Mouse (Mus musculus) gastrocnemius, adult 2 months (tissue): ENCODE data around the gene Cep97. TPM values are rescaled to one million over a fixed set of nuclear protein-coding genes. Genes with fewer than 3 reads are reported as not detected.
"Not testable (repeated sequence)": the region's sequence is repeated elsewhere in the genome, so short reads cannot be mapped to it uniquely, and the experiment has no call there.

Experiments used
- DNase-seq: peaks from one replicate; pipeline ENCODE4 v3.0.0; 2022
- H3K27ac ChIP-seq: fragments of 200-600 bp; 2 replicates; pipeline ENCODE4 v1.8.1; 2022; ENCODE audit warnings: mild to moderate bottlenecking
- H3K4me3 ChIP-seq: fragments of 200-600 bp; 2 replicates; pipeline ENCODE4 v1.8.1; 2022; ENCODE audit warnings: mild to moderate bottlenecking, moderate library complexity
- CTCF ChIP-seq: fragments of 200-600 bp; IDR thresholded peaks from 2 replicates; pipeline ENCODE4 v1.8.1; 2022; ENCODE audit warnings: antibody characterized with exemption, mild to moderate bottlenecking, moderate library complexity
- intact Hi-C: fragments of 180-260 bp; cut with DNase I; formaldehyde crosslinking; loops from one replicate; pipeline ENCODE4 v1.15.1; 2025
- total RNA-seq, 2 experiments: library from RNA; stranded (reverse); gene quantifications; 2 replicates each; pipeline ENCODE4 v1.2.3; 2021

Gene Cep97
- total RNA-seq, 2 experiments from 2014 or later: 5.8 to 6.3 TPM

DNA sequence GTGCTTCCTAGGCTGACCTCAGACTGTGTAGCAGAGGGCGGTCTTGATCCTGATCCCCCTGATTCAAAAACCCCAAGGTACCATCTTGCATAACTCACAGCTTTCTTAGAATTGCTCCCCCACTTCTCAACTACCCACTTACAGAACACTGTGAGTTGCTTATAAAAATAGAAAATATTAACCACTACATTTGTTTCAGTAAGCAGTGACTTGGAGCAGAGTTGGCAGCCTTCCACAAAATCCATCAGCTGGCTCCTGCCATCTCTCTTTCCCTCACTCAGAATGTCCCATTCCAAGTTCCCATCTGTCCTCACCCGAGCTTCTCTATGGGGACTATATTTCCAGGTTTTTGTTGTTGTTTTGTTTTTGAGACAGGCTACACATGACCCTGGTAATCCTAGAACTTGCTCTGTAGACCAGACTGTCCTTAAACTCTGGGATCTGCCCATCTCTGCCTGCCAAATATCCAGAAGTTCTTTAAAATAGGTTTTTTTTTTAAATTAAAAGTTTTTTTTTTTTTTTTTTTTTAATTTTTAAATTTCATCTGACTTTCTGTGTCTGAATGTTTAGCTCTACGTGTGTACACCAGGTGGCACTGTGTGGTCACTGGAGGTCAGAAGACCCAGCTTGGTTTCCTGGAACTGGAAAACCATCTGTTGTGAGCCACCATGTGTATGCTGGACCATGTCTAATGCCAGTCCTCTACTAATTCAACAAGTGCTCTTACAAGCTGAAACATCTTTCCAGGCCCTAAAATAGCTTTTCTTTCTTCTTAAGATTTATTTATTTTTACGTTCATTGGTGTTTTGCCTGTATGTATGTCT lies 29.7 kb upstream of the Cep97 start:
- peak; percentile 45 for DNase-seq
- intact Hi-C loops: loop anchor here (2.0 kb wide), 1 partner anchor 100 kb away; no protein-coding TSS in a partner anchor
- Histone ChIP-seq H3K27ac (no peak overlapping the region; the same call in 1 of the 2 replicates), H3K4me3 (no peak overlapping the region)
- peak; percentile 66 for TF ChIP-seq CTCF

DNA sequence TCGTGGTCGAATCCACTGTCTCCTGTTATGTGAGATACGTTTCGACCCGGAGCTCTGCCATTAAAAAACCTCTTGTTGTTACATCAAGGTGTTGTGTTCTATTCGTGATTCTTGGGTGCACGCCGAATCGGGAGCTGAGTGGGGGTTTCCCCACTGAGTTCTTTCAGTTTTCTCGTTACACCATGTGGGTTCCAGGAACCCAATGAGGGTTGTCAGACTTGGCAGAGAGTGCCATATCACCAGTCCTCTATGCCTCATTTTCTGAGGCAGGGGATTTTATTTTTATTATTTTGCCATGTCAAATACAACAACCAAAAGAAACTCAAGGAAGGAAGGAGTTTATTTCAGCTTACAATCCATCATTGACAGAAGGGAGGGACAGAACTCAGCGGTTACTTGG lies 28.4 kb upstream of the Cep97 start:
- intact Hi-C loops, H3K4me3 ChIP-seq, DNase-seq, H3K27ac ChIP-seq: not testable (repeated sequence)

DNA sequence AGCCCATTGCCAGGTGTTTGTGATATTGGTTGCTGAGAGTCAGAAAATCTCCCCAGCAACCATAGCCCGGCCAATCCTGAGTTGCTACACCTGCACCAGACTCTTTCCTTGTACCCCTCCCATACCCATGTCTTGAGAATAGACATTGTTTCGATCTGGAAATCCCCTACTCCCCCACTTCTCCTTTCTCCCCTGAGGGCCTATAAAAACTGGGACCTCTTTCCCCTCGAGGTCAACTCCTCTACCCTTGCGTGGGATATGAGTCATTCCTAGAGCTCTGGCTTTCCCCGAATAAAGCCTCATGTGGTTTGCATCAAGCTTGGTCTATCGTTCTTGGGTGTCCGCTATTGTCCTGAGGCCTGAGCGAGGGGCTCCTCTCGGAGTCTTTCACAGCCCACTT lies 19.5 kb upstream of the Cep97 start:
- not testable (repeated sequence) for H3K4me3 ChIP-seq, DNase-seq, H3K27ac ChIP-seq
- intact Hi-C loops: loop anchor here (5.0 kb wide), 1 partner anchor 178 kb away; no protein-coding TSS in a partner anchor

- no peak for TF ChIP-seq CTCF
- intact Hi-C loops: loop anchor here (5.0 kb wide), 1 partner anchor 180 kb away; no protein-coding TSS in a partner anchor
- no peak for DNase-seq
- H3K4me3 ChIP-seq: no peak overlapping the region
- H3K27ac ChIP-seq: no peak overlapping the region
Measured at GRCm38 (mm10) chr16:55952771-55953170, 18.1 kb upstream of the Cep97 start.

GRCm38 (mm10) chr16:55951679-55952327 lies 17.1 kb upstream of the Cep97 start:
- intact Hi-C loops: loop anchor here (1.0 to 5.0 kb wide), 2 partner anchors 112 to 180 kb away; no protein-coding TSS in a partner anchor
- Histone ChIP-seq H3K4me3 (no peak overlapping the region), H3K27ac (no peak overlapping the region; the same call in 1 of the 2 replicates)
- TF ChIP-seq CTCF: no peak
- no peak for DNase-seq

DNA sequence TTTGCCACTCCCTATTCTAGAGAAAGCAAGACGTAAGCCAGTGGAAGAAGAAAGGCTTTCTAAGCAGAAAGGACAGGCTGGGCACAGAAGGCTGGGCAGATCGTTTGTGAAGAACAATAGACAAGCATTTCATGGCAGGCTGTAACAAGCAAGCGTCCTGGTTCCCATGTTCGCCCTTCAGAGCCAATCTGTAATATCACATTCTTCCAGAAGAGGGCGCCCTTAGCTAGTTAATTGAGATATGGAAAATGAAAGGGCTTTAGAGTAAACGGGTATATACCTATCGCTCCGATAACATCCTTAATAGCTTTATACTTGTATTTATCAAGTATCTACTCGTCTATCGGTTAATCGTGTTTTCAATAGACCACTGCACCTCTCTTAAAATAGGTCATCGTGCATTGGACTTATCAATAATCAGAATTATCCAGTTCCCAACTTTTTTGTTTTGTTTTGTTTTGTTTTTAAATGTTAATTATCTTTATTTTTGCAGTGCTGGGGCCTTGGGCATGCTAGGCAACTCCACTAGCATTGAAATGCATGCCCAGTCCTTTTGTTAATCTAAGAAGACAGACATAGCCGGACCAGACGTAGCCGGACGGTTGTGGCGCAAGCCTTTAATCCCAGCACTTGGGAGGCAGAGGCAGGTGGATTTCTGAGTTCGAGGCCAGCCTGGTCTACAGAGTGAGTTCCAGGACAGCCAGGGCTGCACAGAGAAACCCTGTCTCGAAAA lies 16.5 kb upstream of the Cep97 start:
- peak; percentile 63 for DNase-seq
- peak; percentile 85 for TF ChIP-seq CTCF
- peak overlapping the region; percentile 68 for H3K4me3 ChIP-seq
- intact Hi-C loops: loop anchor here (1.0 to 5.0 kb wide), 2 partner anchors 113 to 181 kb away; no protein-coding TSS in a partner anchor
- peak overlapping the region; percentile 63 for H3K27ac ChIP-seq

DNA sequence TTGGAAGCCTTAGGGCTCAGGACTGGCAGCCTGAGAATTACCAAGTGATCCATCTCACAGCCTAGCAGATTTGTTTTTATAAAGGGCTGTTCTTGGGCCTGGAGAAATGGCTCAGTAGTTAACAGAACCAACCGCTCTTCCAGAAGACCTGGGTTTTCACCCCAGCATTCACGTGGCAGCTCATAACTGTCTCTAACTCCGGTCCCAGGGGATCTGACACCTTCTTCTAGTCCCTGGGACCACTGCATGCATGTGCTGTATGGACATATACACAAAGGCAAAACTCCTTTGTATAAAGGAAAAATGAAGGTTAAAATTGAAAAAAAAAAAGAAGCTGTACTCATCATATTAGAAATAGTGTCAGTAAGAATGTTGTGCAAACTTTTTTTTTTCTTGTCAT lies 15.8 kb upstream of the Cep97 start:
- intact Hi-C loops: loop anchor here (5.0 kb wide), 1 partner anchor 182 kb away; no protein-coding TSS in a partner anchor
- Histone ChIP-seq H3K27ac (no peak overlapping the region), H3K4me3 (no peak overlapping the region)
- TF ChIP-seq CTCF: no peak
- DNase-seq: no peak

DNA sequence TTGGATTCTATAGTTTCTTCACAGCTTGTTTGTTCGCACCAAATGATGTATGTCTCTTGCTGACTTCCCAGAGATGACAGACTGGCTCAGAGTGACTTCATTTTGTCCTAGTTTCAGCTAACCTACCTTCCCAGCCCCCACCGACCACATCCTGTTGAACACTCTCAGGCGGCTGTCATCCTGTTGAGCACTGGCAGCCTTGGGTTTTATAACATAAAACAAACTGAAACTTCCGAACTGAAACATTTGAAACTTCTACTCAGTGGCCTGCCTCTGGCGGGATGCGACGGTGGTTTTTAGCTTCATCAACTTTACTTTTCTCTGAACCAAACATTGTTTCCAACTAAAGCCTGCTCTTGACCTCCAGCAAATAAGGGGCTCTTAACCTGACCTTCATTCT lies 14.3 kb upstream of the Cep97 start:
- H3K27ac ChIP-seq: no peak overlapping the region

DNA sequence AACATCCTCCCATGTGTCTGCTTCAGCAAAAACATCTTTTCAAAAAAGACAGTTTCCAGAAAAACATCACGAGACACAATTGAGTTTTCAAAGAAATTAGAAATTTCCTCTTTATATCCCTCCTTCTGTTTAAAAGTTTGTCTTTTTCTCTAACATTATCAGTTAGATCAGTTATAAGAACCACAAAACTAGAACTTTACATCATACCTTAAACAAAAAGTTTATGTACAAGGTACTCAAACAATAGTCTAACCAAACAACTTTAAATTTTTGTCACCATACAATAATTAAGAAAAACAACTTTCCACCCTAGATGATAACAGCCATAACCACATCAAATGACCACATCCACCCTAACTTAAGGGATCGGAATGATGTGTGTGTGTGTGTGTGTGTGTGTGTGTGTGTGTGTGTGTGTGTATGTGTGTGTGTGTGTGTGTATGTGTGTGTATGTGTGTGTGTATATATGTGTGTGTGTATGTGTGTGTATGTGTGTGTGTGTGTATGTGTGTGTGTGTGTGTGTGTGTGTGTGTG lies 13.3 kb upstream of the Cep97 start:
- H3K4me3 ChIP-seq, intact Hi-C loops, DNase-seq, H3K27ac ChIP-seq: not testable (repeated sequence)

More for the DNA sequence above, 14.3 kb upstream of the Cep97 start:
- intact Hi-C loops: no loop called here
- no peak for DNase-seq
- no peak for TF ChIP-seq CTCF
- no peak overlapping the region for H3K4me3 ChIP-seq

GRCm38 (mm10) chr16:55947266-55947665 lies 12.6 kb upstream of the Cep97 start:
- Histone ChIP-seq H3K4me3 (no peak overlapping the region), H3K27ac (no peak overlapping the region)
- no peak for TF ChIP-seq CTCF
- intact Hi-C loops: no loop called here
- no peak for DNase-seq

DNA sequence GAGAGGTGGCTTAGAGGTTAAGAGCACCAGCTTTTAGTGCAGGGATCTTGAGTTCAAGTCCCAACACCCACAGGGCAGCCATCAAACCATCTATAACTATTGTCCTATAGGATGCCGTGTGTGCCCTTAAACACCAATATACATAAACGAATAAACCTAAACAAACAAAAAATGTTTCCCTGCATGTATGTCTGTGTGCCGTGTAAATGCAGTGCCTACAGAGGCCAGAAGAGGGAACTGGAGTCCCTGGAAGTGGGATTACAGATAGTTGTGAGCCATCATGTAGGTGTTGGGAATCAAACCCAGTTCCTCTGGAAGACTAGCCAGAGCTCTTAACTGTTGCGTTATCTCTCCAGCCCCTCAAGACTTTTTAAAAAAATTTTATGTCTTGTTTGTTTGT lies 6.1 kb upstream of the Cep97 start:
- DNase-seq: no peak
- Histone ChIP-seq H3K27ac (no peak overlapping the region), H3K4me3 (no peak overlapping the region)
- intact Hi-C loops: no loop called here
- no peak for TF ChIP-seq CTCF

DNA sequence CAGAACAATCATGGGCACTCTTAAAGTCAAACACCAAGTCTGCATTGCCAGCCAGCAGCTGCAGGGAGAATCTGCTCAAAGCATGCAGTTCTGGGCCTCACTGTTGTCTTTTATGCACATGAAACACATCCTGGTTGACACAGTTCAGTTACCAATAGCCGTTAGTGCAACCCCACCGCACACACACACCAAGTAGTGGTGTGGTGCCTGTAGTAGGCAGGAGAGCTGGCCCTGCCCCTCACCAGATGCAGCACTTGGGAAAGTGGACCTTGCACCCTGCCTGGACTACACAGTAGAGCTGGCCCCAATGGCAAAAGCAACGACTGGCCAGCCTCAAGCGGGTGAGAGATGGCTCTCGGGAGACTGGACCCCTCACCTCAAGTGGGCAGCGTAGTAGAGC lies 5.0 kb upstream of the Cep97 start:
- TF ChIP-seq CTCF: no peak
- H3K27ac ChIP-seq: no peak overlapping the region
- H3K4me3 ChIP-seq: no peak overlapping the region
- intact Hi-C loops: no loop called here
- DNase-seq: no peak
